Mouse (Mus musculus): Measurements from ENCODE around the gene Calcrl.

GRCm38 (mm10) chr2:84457221-84457620 is 32.0 kb upstream of the Calcrl start:
- TF ChIP-seq POLR2A (IDR thresholded peaks at IDR 0.05; ENCODE audit: low read depth, low read length) = no peak
- TF ChIP-seq CTCF (IDR thresholded peaks at IDR 0.05; ENCODE audit: extremely low read depth, insufficient read length, insufficient replicate concordance, low read depth, low read length) = no peak
